Mouse (Mus musculus): ENCODE results near the gene Cd44. TPM values are rescaled to one million over a fixed set of nuclear protein-coding genes. Genes with fewer than 3 reads are reported as not detected.

Gene Cd44
- polyA plus RNA-seq, 1 experiment from 2014 or later: 57.3 TPM

DNA sequence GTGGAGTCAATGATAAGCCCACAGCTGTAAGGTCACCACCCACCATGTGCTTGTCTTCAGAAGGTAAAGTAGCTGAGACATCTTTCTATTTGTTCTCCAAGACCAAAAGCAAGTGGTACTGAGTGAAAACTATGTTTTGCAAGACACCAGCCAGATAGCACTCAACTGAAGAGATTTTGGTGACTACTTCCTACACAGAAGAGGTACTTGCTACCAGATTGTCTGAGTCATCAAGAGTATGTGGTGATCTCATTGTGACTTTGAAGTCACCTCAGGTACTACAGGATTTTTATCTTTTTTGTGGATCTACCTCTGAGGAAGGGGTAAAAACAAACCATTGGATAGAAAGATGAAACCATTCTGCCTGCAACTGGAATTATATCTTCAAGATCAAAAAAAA lies 69.9 kb downstream of the Cd44 start:
- ATAC-seq (ENCODE audit: low read depth): no peak
- Histone ChIP-seq H3K36me3 (ENCODE audit: control insufficient read depth, insufficient read depth, low read length) (peaks cover 10% of the 10 kb centered on the region), H3K4me3 (ENCODE audit: low read depth, low read length) (no peak overlapping the region), H3K27ac (replicated peaks; ENCODE audit: low read depth, low read length) (no peak overlapping the region), H3K27me3 (replicated peaks; ENCODE audit: control insufficient read depth, insufficient read depth, low read length) (no peaks in the 10 kb centered on the region), H3K4me2 (ENCODE audit: low read depth, low read length) (no peak overlapping the region), H3K9ac (ENCODE audit: low read depth, low read length) (no peak overlapping the region), H3K4me1 (ENCODE audit: control insufficient read depth, insufficient read depth, low read length) (no peaks in the 10 kb centered on the region), H3K9me3 (ENCODE audit: control insufficient read depth, low read length) (no peaks in the 10 kb centered on the region)
- DNase-seq (ENCODE audit: low spot score): no peak

DNA sequence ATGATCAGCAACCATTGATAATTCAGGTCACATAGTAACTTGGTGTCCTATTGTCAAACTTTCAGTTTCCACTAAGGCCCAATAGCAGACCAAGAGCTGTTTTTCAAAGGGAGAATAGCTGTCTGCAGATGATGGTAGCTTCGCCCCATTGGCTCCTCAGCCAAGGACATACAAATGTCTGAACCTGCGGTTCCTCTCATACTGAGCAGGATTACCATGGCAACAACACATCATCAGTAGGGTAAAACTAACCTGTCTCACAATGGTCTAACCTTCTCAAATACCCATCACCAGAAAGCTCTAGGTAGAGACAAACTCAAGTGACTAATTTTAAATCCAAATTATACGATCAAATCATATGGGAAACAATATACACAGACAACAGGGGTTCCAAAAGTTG lies 72.3 kb downstream of the Cd44 start:
- Histone ChIP-seq H3K36me3 (ENCODE audit: control insufficient read depth, insufficient read depth, low read length) (peaks cover 11% of the 10 kb centered on the region), H3K27me3 (replicated peaks; ENCODE audit: control insufficient read depth, insufficient read depth, low read length) (no peaks in the 10 kb centered on the region), H3K9me3 (ENCODE audit: control insufficient read depth, low read length) (no peaks in the 10 kb centered on the region), H3K4me1 (ENCODE audit: control insufficient read depth, insufficient read depth, low read length) (no peaks in the 10 kb centered on the region), H3K9ac (ENCODE audit: low read depth, low read length) (no peak overlapping the region), H3K27ac (replicated peaks; ENCODE audit: low read depth, low read length) (no peak overlapping the region), H3K4me3 (ENCODE audit: low read depth, low read length) (no peak overlapping the region), H3K4me2 (ENCODE audit: low read depth, low read length) (no peak overlapping the region)
- peak; percentile 75; the same call in 1 of the 2 replicates for ATAC-seq (ENCODE audit: low read depth)
- WGBS: 86% methylated on average over 3 of the region's 3 CpGs
- DNase-seq (ENCODE audit: low spot score): no peak

DNA sequence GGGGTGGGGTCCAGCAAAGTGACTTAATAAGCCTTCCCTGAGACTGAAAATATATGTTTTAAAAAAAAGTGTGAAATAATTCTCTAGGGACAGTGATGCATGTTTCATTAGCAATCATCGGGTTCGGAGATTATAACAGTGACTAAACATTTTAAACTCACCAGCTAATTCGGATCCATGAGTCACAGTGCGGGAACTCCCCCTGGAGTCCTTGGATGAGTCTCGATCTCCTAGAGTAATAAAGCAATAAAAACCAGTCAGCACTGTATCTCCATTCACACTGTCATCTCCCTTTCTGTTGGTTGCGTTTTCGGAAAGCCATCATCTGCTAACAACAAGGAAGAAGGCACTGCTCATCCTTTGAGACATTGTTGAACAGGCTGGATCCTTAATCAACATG lies 73.1 kb downstream of the Cd44 start:
- H3K27me3 ChIP-seq (replicated peaks; ENCODE audit: control insufficient read depth, insufficient read depth, low read length): no peaks in the 10 kb centered on the region
- H3K9ac ChIP-seq (ENCODE audit: low read depth, low read length): no peak overlapping the region
- H3K4me1 ChIP-seq (ENCODE audit: control insufficient read depth, insufficient read depth, low read length): no peaks in the 10 kb centered on the region
- ATAC-seq (ENCODE audit: low read depth): no peak
- H3K9me3 ChIP-seq (ENCODE audit: control insufficient read depth, low read length): no peaks in the 10 kb centered on the region
- peaks cover 17% of the 10 kb centered on the region for H3K36me3 ChIP-seq (ENCODE audit: control insufficient read depth, insufficient read depth, low read length)
- H3K4me3 ChIP-seq (ENCODE audit: low read depth, low read length): no peak overlapping the region
- H3K4me2 ChIP-seq (ENCODE audit: low read depth, low read length): no peak overlapping the region
- WGBS: 92% methylated on average over 7 of the region's 7 CpGs
- H3K27ac ChIP-seq (replicated peaks; ENCODE audit: low read depth, low read length): no peak overlapping the region
- DNase-seq (ENCODE audit: low spot score): no peak

DNA sequence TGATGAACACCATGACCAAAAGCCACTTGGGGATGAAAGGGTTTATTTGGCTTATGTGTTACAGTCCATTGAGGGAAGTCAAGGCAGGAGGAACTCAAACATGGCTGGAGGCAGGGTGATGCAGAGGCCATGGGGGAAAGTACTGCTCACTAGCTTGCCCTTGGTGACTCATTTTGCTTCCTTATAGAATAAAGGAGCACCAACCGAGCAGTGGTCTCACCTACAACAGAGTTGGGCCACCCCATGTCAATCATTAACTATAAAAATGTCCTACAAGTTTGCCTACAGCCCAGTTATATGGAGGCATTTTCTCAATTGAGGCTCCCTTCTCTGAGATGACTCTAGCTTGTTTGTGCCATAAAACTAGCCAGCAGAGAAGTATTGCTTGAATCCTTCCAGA lies 73.6 kb downstream of the Cd44 start:
- ATAC-seq (ENCODE audit: low read depth): no peak
- H3K27me3 ChIP-seq (replicated peaks; ENCODE audit: control insufficient read depth, insufficient read depth, low read length): no peaks in the 10 kb centered on the region
- DNase-seq (ENCODE audit: low spot score): no peak
- 83% methylated on average over 1 of the region's 1 CpGs for WGBS
- H3K9me3 ChIP-seq (ENCODE audit: control insufficient read depth, low read length): no peaks in the 10 kb centered on the region
- peaks cover 17% of the 10 kb centered on the region for H3K36me3 ChIP-seq (ENCODE audit: control insufficient read depth, insufficient read depth, low read length)
- no peak overlapping the region for H3K27ac ChIP-seq (replicated peaks; ENCODE audit: low read depth, low read length)
- no peak overlapping the region for H3K9ac ChIP-seq (ENCODE audit: low read depth, low read length)
- H3K4me3 ChIP-seq (ENCODE audit: low read depth, low read length): no peak overlapping the region
- no peak overlapping the region for H3K4me2 ChIP-seq (ENCODE audit: low read depth, low read length)
- no peaks in the 10 kb centered on the region for H3K4me1 ChIP-seq (ENCODE audit: control insufficient read depth, insufficient read depth, low read length)

DNA sequence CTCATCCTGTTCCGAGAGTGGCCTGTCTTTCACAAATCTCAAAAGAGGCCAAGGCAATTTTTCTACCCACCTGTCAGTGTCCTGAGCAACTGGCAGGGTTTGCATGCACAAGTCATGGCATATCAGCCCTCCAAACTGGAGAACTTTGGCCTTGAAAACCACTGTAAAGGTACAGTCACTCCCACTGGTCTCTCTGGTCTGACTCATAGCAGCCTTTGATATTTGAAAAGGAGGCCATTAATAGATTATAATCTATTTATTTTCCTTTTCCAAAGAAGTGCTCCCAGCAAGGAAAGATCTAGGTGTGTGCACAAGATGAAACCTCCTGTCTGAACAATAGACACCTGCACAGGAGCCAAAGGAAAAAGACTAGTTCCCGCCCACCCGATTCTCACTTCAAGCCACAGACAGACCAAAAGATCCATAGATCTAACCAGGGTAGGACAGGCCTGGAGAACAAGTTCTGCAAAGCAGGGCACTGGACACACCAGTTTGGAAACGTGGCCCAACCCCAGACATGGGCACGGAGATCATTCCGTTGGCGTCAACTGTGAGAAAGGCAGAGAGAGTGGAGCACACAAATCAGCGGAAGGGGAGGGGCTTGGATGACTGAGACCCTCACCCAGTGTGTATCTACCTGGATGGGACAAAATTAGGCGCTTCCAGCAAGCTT lies 75.4 kb downstream of the Cd44 start:
- H3K9me3 ChIP-seq (ENCODE audit: control insufficient read depth, low read length): no peaks in the 10 kb centered on the region

DNA sequence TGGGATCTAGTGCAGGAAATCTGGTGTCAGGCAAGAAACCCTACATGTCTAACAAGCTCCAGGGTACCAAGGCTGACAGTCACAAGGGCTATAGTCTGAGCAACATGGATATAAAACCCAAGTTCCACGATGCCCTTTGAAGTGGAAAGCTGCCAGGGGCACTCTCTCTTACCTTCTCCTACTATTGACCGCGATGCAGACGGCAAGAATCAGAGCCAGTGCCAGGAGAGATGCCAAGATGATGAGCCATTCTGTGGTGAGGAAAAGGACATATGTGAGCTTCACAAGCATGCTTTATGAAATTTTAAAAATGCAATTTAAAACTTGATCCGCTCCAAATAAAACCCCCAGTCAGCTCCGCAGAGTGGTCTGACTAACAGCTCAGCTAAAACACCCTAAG lies 79.4 kb downstream of the Cd44 start:
- Histone ChIP-seq H3K27ac (replicated peaks; ENCODE audit: low read depth, low read length) (no peak overlapping the region), H3K36me3 (ENCODE audit: control insufficient read depth, insufficient read depth, low read length) (peaks cover 8% of the 10 kb centered on the region), H3K4me1 (ENCODE audit: control insufficient read depth, insufficient read depth, low read length) (peaks cover 10% of the 10 kb centered on the region), H3K4me3 (ENCODE audit: low read depth, low read length) (no peak overlapping the region), H3K4me2 (ENCODE audit: low read depth, low read length) (no peak overlapping the region), H3K27me3 (replicated peaks; ENCODE audit: control insufficient read depth, insufficient read depth, low read length) (no peaks in the 10 kb centered on the region), H3K9ac (ENCODE audit: low read depth, low read length) (no peak overlapping the region), H3K9me3 (ENCODE audit: control insufficient read depth, low read length) (no peaks in the 10 kb centered on the region)
- DNase-seq (ENCODE audit: low spot score) (no peak), ATAC-seq (ENCODE audit: low read depth) (no peak)
- WGBS: 73% methylated on average over 6 of the region's 6 CpGs

More for the DNA sequence above, 75.4 kb downstream of the Cd44 start:
- no peaks in the 10 kb centered on the region for H3K27me3 ChIP-seq (replicated peaks; ENCODE audit: control insufficient read depth, insufficient read depth, low read length)
- no peak overlapping the region for H3K9ac ChIP-seq (ENCODE audit: low read depth, low read length)
- H3K4me3 ChIP-seq (ENCODE audit: low read depth, low read length): no peak overlapping the region
- peaks cover 17% of the 10 kb centered on the region for H3K36me3 ChIP-seq (ENCODE audit: control insufficient read depth, insufficient read depth, low read length)
- ATAC-seq (ENCODE audit: low read depth) (no peak), DNase-seq (ENCODE audit: low spot score) (no peak)
- H3K4me1 ChIP-seq (ENCODE audit: control insufficient read depth, insufficient read depth, low read length): peaks cover under 1% of the 10 kb centered on the region; the same call in 1 of the 2 replicates
- 92% methylated on average over 9 of the region's 9 CpGs for WGBS
- H3K4me2 ChIP-seq (ENCODE audit: low read depth, low read length): no peak overlapping the region
- H3K27ac ChIP-seq (replicated peaks; ENCODE audit: low read depth, low read length): no peak overlapping the region

DNA sequence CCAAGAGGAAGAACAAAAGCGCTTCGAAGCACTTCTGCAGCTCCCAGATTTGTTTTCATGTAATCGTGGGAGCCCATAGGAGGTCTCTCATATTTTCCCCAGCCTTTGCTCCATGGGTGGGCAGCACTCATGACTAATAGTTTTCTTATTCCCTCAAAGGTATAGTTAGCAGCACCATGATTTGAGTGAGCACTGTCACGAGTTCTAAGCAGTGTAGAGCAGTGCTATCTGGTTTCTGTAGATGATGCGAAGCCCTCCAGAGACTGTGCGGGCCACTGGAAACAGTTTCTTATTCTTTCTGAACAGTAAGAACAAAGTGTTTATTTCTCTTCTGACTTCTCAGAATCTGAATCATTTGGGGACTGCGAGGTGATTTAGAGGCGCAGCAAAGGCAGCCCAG lies 80.7 kb downstream of the Cd44 start:
- Histone ChIP-seq H3K9me3 (ENCODE audit: control insufficient read depth, low read length) (no peaks in the 10 kb centered on the region), H3K36me3 (ENCODE audit: control insufficient read depth, insufficient read depth, low read length) (0 out of 2 replicates have a peak, but pooled peaks cover 6% of the 10 kb centered on the region), H3K4me2 (ENCODE audit: low read depth, low read length) (no peak overlapping the region), H3K9ac (ENCODE audit: low read depth, low read length) (no peak overlapping the region), H3K4me1 (ENCODE audit: control insufficient read depth, insufficient read depth, low read length) (peaks cover 10% of the 10 kb centered on the region), H3K4me3 (ENCODE audit: low read depth, low read length) (no peak overlapping the region), H3K27ac (replicated peaks; ENCODE audit: low read depth, low read length) (no peak overlapping the region; the same call in 1 of the 2 replicates), H3K27me3 (replicated peaks; ENCODE audit: control insufficient read depth, insufficient read depth, low read length) (no peaks in the 10 kb centered on the region)
- WGBS: 66% methylated on average over 8 of the region's 8 CpGs
- DNase-seq (ENCODE audit: low spot score) (peak; percentile 12), ATAC-seq (ENCODE audit: low read depth) (no peak)

DNA sequence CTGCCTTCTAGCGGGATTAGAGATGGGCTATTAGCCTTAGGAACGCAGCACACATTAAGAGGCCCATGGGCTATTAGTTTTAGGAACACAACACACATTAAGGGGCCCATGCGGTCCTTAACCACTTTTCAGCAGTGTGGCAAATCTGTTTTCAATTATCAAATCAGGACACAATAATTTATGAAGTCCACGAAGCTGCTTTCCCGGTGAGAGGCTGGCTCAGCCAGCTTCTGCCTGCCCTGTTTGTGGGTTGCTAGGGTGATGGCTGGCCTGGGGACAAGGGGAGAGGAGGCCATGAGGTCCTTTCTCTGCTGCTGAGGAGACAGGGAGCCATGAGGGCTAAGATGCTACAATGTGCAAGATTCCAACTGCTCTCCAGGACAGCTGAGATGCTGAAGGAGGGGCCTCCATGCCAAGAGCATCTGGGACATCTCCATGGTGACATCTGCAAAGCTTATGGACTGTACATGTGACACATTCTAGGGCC lies 81.2 kb downstream of the Cd44 start:
- peak; percentile 64 for DNase-seq (ENCODE audit: low spot score)
- H3K4me1 ChIP-seq (ENCODE audit: control insufficient read depth, insufficient read depth, low read length): peaks cover 10% of the 10 kb centered on the region
- H3K27me3 ChIP-seq (replicated peaks; ENCODE audit: control insufficient read depth, insufficient read depth, low read length): no peaks in the 10 kb centered on the region
- no peak overlapping the region for H3K4me3 ChIP-seq (ENCODE audit: low read depth, low read length)
- peak; percentile 33; the same call in 1 of the 2 replicates for ATAC-seq (ENCODE audit: low read depth)
- 25% methylated on average over 5 of the region's 5 CpGs for WGBS
- H3K36me3 ChIP-seq (ENCODE audit: control insufficient read depth, insufficient read depth, low read length): 0 out of 2 replicates have a peak, but pooled peaks cover 6% of the 10 kb centered on the region
- H3K27ac ChIP-seq (replicated peaks; ENCODE audit: low read depth, low read length): no peak overlapping the region
- H3K4me2 ChIP-seq (ENCODE audit: low read depth, low read length): no peak overlapping the region
- H3K9me3 ChIP-seq (ENCODE audit: control insufficient read depth, low read length): no peaks in the 10 kb centered on the region
- H3K9ac ChIP-seq (ENCODE audit: low read depth, low read length): no peak overlapping the region

DNA sequence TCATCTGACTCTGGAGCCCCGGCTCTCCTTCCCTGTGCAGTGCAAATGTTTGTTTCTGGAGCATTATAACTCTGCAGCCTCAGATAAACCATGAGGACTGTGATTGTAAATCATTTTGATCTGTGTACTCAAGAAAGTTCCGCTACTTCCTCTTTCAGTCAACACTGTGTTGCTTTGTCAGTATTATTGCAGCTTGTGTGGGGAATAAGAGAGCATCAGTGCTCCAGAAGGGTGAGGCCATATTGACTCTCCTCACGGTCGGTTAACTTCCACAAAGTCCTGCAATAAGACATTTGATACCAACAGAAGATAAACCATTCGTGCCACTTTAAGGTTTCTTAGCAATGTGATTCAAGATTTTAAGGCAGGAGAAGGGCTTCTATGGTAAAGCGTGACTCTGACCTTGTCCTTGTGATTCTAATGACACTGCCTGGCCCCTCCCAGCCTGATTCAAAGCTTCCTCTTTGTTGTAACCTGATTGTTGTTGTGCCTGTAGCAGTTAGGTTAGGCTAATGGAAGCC lies 86.1 kb downstream of the Cd44 start:
- DNase-seq (ENCODE audit: low spot score) (peak; percentile 21), ATAC-seq (ENCODE audit: low read depth) (no peak)
- Histone ChIP-seq H3K9me3 (ENCODE audit: control insufficient read depth, low read length) (no peaks in the 10 kb centered on the region), H3K36me3 (ENCODE audit: control insufficient read depth, insufficient read depth, low read length) (peaks cover 5% of the 10 kb centered on the region; the same call in 1 of the 2 replicates), H3K9ac (ENCODE audit: low read depth, low read length) (no peak overlapping the region), H3K27me3 (replicated peaks; ENCODE audit: control insufficient read depth, insufficient read depth, low read length) (no peaks in the 10 kb centered on the region), H3K4me3 (ENCODE audit: low read depth, low read length) (no peak overlapping the region), H3K4me2 (ENCODE audit: low read depth, low read length) (no peak overlapping the region), H3K4me1 (ENCODE audit: control insufficient read depth, insufficient read depth, low read length) (peaks cover 2% of the 10 kb centered on the region), H3K27ac (replicated peaks; ENCODE audit: low read depth, low read length) (no peak overlapping the region)
- 66% methylated on average over 6 of the region's 6 CpGs for WGBS
